Mouse (Mus musculus): ENCODE measurements at regions not wholly inside any gene's neighbourhood (a gene's known extent, or its start where the extent isn't known, plus 50 kb on each side); places are given as distances from the start of the nearest gene placed in this dataset.

- no peak for DNase-seq
Measured at GRCm38 (mm10) chr10:26434586-26434985, 58.8 kb upstream of the L3mbtl3 start.

GRCm38 (mm10) chr10:26440720-26441119, 64.9 kb upstream of the L3mbtl3 start:
- no peak for DNase-seq

GRCm38 (mm10) chr10:26484311-26484710, 108.5 kb upstream of the L3mbtl3 start:
- no peak for DNase-seq

GRCm38 (mm10) chr10:26491351-26491750, 115.6 kb upstream of the L3mbtl3 start:
- DNase-seq = no peak

GRCm38 (mm10) chr10:26492146-26492545, 116.4 kb upstream of the L3mbtl3 start:
- no peak for DNase-seq

- DNase-seq = no peak
Measured at GRCm38 (mm10) chr10:26492856-26493484, 117.2 kb upstream of the L3mbtl3 start.

- no peak for DNase-seq
Measured at GRCm38 (mm10) chr10:26493801-26494200, 118.0 kb upstream of the L3mbtl3 start.

GRCm38 (mm10) chr10:26494380-26494781, 118.6 kb upstream of the L3mbtl3 start:
- peak; percentile 54 for DNase-seq

- DNase-seq = peak; percentile 37
Measured at GRCm38 (mm10) chr10:26500265-26500935, 124.6 kb upstream of the L3mbtl3 start.

- DNase-seq = no peak
Measured at GRCm38 (mm10) chr10:26520879-26521278, 145.1 kb upstream of the L3mbtl3 start.

- DNase-seq = no peak
Measured at GRCm38 (mm10) chr10:26525848-26526546, 150.2 kb upstream of the L3mbtl3 start.

- no peak for DNase-seq
Measured at GRCm38 (mm10) chr10:26540189-26540588, 164.4 kb upstream of the L3mbtl3 start.

GRCm38 (mm10) chr10:26544061-26544460, 168.3 kb upstream of the L3mbtl3 start:
- no peak for DNase-seq

GRCm38 (mm10) chr10:26544796-26545195, 169.0 kb upstream of the L3mbtl3 start:
- DNase-seq = no peak

- no peak for DNase-seq
Measured at GRCm38 (mm10) chr10:26556246-26556645, 180.5 kb upstream of the L3mbtl3 start.

- DNase-seq = no peak
Measured at GRCm38 (mm10) chr10:26558118-26558517, 182.3 kb upstream of the L3mbtl3 start.

- DNase-seq = no peak
Measured at GRCm38 (mm10) chr10:26559323-26559722, 183.6 kb upstream of the L3mbtl3 start.

GRCm38 (mm10) chr10:26560456-26560855, 184.7 kb upstream of the L3mbtl3 start:
- DNase-seq = no peak

- DNase-seq = peak; percentile 76
Measured at GRCm38 (mm10) chr10:26564462-26564861, 188.7 kb upstream of the L3mbtl3 start.

- DNase-seq = no peak
Measured at GRCm38 (mm10) chr10:26567613-26568012, 185.6 kb upstream of the Arhgap18 start.

- DNase-seq = no peak
Measured at GRCm38 (mm10) chr10:26570468-26570867, 182.8 kb upstream of the Arhgap18 start.

- DNase-seq = no peak
Measured at GRCm38 (mm10) chr10:26571377-26571776, 181.8 kb upstream of the Arhgap18 start.

GRCm38 (mm10) chr10:26576153-26576552, 177.1 kb upstream of the Arhgap18 start:
- no peak for DNase-seq
